ENCODE assay signal across 12 mouse cellular contexts in genomic region chr10:4593828-4594227, GRCm38 (mm10). TPM values are rescaled to one million over a fixed set of nuclear protein-coding genes. Genes with fewer than 3 reads are reported as not detected.
DNase-seq lines count a peak whose midpoint lies in the region; ATAC-seq lines count a peak whose summit lies in the region.
"Had no signal": no experiment of that assay in that cellular context is flagged by ENCODE, and none has a peak within 500 bp of the region (broad histone marks: within the 10 kb centered on the region; RNA-seq: fewer than 3 reads in every experiment).

No protein-coding gene starts in this region.

- ATAC-seq in hindbrain, embryonic 11.5 days (ENCODE audit: low FRiP score): no peak

- no peak overlapping the region for H3K27ac ChIP-seq in hindbrain, embryonic 11.5 days (ENCODE audit: low read depth, low read length)
- no peak overlapping the region for H3K27ac ChIP-seq in hindbrain, embryonic 10.5 days
- H3K27ac ChIP-seq: forebrain, embryonic 12.5 days; heart, embryonic 13.5 days had no signal

- H3K36me3 ChIP-seq in hindbrain, embryonic 11.5 days (ENCODE audit: control insufficient read depth, insufficient read depth, low read length): no peaks in the 10 kb centered on the region
- no peaks in the 10 kb centered on the region for H3K36me3 ChIP-seq in hindbrain, embryonic 10.5 days
- H3K36me3 ChIP-seq: forebrain, embryonic 12.5 days; heart, embryonic 13.5 days had no signal

- no peaks in the 10 kb centered on the region for H3K4me1 ChIP-seq in hindbrain, embryonic 11.5 days (replicated peaks; ENCODE audit: control insufficient read depth, insufficient read depth, low read length)
- H3K4me1 ChIP-seq in hindbrain, embryonic 10.5 days (replicated peaks): no peaks in the 10 kb centered on the region
- H3K4me1 ChIP-seq: forebrain, embryonic 12.5 days; heart, embryonic 13.5 days had no signal

- DNase-seq in hindbrain, embryonic 11.5 days (ENCODE audit: low spot score): peak; percentile 25
- DNase-seq in hindbrain, embryonic 10.5 days (ENCODE audit: low spot score): no peak
- DNase-seq in thymus, postnatal 0 days (ENCODE audit: low spot score): peak; percentile 36
- no peak for DNase-seq in thymus, postnatal 36 days
- DNase-seq in embryo, embryonic 11 days: peak; percentile 32
- DNase-seq in ovary, postnatal 14 days (ENCODE audit: low spot score): no peak
- no peak for DNase-seq in urinary bladder, postnatal 10 days (ENCODE audit: low spot score)
- no peak for DNase-seq in left cerebral cortex, adult 8-10 months (ENCODE audit: low spot score in 2 of 2)
- DNase-seq: cerebellum, adult 9-10 months had no signal

- H3K27me3 ChIP-seq in hindbrain, embryonic 11.5 days (ENCODE audit: control insufficient read depth, insufficient read depth, low read length): no peaks in the 10 kb centered on the region
- H3K27me3 ChIP-seq in hindbrain, embryonic 10.5 days (ENCODE audit: insufficient read depth, poor library complexity, severe bottlenecking): no peaks in the 10 kb centered on the region
- H3K27me3 ChIP-seq: forebrain, embryonic 12.5 days; heart, embryonic 13.5 days had no signal

- no peaks in the 10 kb centered on the region for H3K9me3 ChIP-seq in hindbrain, embryonic 11.5 days (ENCODE audit: control insufficient read depth, low read length)
- H3K9me3 ChIP-seq in hindbrain, embryonic 10.5 days: no peaks in the 10 kb centered on the region
- H3K9me3 ChIP-seq: forebrain, embryonic 12.5 days; heart, embryonic 13.5 days had no signal

- H3K4me3 ChIP-seq in hindbrain, embryonic 11.5 days (ENCODE audit: low read depth, low read length): no peak overlapping the region
- no peak overlapping the region for H3K4me3 ChIP-seq in hindbrain, embryonic 10.5 days
- H3K4me3 ChIP-seq: forebrain, embryonic 12.5 days; heart, embryonic 13.5 days had no signal

- H3K9ac ChIP-seq in hindbrain, embryonic 11.5 days (ENCODE audit: low read depth, low read length): no peak overlapping the region
- H3K9ac ChIP-seq: forebrain, embryonic 12.5 days; heart, embryonic 13.5 days had no signal

- 72% methylated on average over 4 of the region's 4 CpGs for WGBS in hindbrain, embryonic 11.5 days
- 77% methylated on average over 4 of the region's 4 CpGs for WGBS in hindbrain, embryonic 10.5 days

- no peak overlapping the region for H3K4me2 ChIP-seq in hindbrain, embryonic 11.5 days (replicated peaks; ENCODE audit: low read depth, low read length)
- H3K4me2 ChIP-seq: forebrain, embryonic 12.5 days; heart, embryonic 13.5 days; liver, embryonic 11.5 days had no signal

RNA-seq across cellular contexts. Expression of gene Esr1, which starts 17.6 kb away (rescaled TPM):
- polyA plus RNA-seq in hindbrain, embryonic 11.5 days (2014; fragmentation: Nextera tagmentation; extraction: Ambion mirVana): 0.04 and 0.12 TPM in 2 replicates
- 0.08 TPM in 1 of 2 replicates, not detected in the other for polyA plus RNA-seq in hindbrain, embryonic 10.5 days (2016; fragmentation: Nextera tagmentation; extraction: Ambion mirVana)
- 0.28 and 0.47 TPM in 2 replicates for polyA plus RNA-seq in thymus, postnatal 0 days (2015; fragmentation: Nextera tagmentation; extraction: Ambion mirVana)
- total RNA-seq in left cerebral cortex, adult 8-10 months (2022): 1 to 10 TPM; 1.6 to 3.8 (median 2.2) TPM

Comparison
In these comparisons a context has a peak if more than half of its experiments do, and no peak if none do; other contexts are left out.
1. DNase-seq: peak in hindbrain, embryonic 11.5 days (single experiment), thymus, postnatal 0 days (single experiment) and embryo, embryonic 11 days (single experiment); none in hindbrain, embryonic 10.5 days (single experiment), thymus, postnatal 36 days (0 of 2), ovary, postnatal 14 days (single experiment), urinary bladder, postnatal 10 days (single experiment) and left cerebral cortex, adult 8-10 months (0 of 2).